Mouse (Mus musculus) megakaryocyte progenitor cell, adult 5-6 weeks (primary cell): ENCODE data around the gene Zfp423. TPM values are rescaled to one million over a fixed set of nuclear protein-coding genes. Genes with fewer than 3 reads are reported as not detected.
A peak's percentile ranks its signal among the peaks of the same experiment; 100 is the strongest.

Experiments used
- ATAC-seq: replicated peaks from 2 replicates; pipeline ENCODE4 v1.8.0; 2016; ENCODE audit warnings: mild to moderate bottlenecking, moderate TSS enrichment, inconsistent platforms; ENCODE audit not compliant: poor library complexity
- total RNA-seq, 2 experiments: library from RNA; stranded (forward) in 1 of 2; stranded (reverse) in 1 of 2; fragments of 157-497, 149-512 nt in 1 of 2; fragments of 200-1000 nt in 1 of 2; gene quantifications; 2 replicates each; pipeline versions ENCODE4 v1.2.3 to v1.2.4; 2015 to 2017

The Zfp423 gene
- total RNA-seq, 2 experiments from 2014 or later, result not detected

DNA sequence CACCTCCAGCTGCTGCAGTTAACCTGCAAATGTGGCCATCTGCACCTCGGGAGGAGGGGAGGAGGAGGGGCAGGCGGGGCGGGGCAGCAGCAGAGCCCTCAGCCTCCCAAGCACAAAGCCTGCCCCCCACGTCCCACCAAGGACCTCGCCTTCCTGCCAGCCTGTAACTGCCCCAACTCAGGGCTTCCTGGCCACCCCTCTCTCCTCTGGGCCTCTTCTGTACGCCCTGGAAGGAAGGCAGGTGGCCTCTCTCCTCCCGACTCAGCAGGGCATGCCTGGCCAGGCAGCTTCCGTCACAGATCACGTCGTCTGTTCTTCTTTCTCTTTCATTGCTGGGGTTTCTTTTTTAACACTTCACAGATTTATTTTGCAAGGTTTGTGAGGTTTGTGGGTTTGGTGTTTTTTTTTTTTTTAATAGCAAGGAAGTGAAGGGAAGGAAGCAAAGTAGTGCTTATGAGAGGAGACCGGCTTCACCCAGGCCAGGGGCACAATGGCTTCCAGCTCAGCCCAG, 251.2 kb downstream of the Zfp423 start:
- peak; percentile 83 for ATAC-seq

DNA sequence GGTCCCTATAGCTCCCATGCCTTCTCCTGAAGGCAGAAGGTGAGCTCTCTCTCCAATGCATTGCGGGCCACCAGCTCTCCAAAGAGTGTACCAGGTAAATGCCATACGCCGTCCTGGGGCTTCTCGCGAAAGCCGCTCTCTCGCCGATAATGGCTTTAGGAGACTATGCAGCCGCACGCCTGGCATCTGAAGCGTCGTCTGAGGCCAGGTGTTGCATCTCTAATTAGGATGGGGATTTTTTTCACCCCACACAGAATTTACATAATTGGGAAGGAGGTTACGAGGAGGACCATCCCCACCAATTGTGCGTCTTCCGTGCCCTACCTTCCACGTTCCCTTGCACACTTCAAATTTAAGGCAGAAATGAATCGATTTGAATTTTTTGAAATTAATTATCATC, 252.2 kb downstream of the Zfp423 start:
- no peak for ATAC-seq

DNA sequence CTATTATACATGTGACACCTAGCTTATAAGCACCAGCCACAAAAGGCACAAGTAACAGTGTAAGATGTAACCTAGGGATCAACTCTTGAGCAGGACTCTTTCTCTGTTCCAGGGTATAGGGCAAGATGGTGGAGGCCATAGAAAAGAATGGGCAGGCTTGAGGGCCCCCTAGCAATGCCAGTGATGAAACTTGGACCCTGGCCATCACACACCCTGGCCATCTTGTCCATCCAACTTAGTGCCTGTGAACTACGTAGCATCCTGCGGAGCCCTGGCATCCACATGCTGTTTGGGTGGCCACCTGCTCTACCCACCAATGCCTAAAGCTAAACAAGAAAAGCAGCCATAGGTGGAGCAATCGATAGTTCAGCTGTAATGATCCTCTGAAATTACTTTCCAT, 254.6 kb downstream of the Zfp423 start:
- ATAC-seq, result no peak

DNA sequence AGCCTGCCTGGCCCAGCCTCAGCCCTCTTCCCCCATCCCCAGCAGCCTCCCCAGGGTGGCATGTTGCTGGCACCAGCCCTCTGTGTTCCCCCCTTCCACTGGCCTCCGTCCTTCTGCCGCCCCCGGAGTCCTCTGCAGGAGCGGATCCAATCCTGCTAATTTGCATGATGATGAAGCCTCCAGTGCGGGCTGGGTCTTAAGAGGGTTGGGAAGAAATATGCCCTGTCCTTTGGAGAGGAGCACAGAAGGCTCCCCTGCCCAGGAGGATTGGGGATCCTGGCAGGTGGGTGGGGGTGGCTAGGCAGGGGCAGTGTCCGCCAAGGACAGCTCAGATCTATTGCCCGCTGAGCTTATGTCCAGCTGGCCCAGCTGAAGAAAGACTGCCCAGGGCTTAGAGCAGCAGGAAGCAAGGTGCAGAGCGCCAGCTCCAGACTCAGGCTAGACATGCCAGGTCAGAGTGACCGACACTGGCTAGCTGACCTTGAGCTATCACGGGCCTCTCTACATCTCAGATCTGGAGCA, 256.5 kb downstream of the Zfp423 start:
- no peak for ATAC-seq

DNA sequence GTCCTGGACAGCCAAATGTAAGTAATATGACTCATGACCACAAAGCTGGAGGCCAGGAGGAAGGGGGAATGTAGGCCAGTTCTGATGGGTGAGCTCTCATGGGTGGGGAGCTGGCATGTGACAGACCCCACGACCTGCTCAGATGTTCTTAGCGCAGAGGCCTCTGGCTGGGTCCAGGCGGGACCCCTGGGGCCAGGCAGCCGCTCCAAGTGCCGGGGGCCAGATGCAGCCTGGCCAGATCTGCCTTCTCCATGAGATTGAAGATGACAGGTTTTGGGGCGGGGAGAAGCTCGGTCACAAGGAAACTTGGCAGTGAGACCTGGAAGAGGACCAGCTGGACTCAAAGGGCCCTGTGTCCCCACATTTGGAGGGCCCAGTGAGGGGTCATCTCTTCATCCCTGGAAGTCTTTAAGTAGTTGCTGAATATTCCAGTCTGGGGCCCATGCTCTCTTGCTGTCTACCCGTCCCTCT, 257.3 kb downstream of the Zfp423 start:
- no peak for ATAC-seq

DNA sequence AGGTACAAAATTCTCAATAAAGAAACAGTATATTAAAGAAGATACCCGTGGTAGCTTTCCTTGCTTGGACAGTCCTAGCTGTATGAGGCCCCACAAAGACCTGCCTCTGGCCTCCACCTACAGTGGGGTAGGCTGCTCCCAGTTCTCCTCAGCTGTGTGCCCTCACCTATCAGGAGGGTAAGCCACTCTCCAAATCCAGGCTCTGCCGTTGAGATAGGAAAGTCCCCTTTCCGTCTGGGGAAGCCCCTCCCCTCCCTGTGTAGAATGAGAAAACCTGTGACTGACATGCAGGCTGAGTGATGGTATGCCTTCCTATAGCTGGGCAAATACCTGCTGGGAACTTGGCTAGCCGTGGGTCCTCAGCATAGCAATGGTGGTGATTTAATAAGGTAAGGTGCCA, 257.8 kb downstream of the Zfp423 start:
- ATAC-seq, result no peak

DNA sequence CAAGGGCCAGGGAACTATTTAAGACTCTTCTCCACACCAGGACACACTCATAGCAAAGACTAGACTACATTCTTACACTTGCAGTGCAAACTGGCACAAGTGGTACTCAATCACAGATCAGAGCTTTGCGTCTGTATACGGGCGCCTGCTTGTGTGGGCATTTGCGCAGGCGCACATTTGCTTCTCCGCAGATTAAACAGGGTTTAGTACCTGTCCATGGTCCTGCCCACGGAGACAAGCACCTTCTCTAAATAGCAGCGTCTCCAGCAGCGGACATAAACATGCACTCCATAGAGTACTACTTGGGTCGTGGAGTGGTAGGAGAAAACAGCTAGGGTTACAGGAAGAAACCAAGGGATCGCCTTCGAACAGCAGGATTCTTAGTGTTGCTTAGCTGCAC, 259.1 kb downstream of the Zfp423 start:
- peak; percentile 52 for ATAC-seq

DNA sequence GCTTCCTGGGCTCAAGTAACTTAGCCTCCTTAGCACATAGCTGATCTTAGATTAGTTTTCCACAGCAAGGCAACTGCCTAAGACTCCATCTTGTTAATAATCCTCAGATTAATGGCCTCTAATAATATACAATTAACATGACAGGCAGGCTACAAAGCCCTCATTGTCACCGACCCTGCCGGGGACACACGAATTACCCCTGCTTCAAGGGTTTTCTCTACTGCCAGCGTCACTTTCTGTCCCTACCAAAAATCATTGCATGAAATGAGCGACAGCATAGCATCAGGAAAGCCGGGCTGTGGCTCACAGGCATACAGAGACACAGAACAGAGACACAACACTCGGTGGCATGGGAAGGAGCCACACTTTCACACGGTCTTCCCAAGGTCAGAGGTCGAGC, 262.3 kb downstream of the Zfp423 start:
- no peak for ATAC-seq

DNA sequence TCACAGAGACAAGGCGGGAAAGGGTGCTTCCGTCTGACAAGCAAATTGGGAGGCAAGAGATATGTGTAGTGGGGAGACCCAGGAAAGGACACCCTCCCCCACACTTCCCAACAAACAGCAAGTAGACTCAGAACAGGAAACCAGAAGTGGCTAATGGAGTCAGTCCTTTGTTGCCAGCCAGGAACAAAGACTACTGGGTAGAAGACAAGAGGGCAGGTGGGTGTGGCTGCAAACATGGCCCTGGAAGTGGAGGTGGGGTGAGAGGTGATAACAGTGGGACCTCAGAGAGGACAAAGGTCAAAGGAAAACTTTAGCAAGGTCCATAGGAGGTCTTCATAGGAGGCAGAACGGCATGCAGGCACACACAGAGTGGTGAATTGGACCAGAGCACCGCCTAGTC, 265.7 kb downstream of the Zfp423 start:
- ATAC-seq, result no peak

DNA sequence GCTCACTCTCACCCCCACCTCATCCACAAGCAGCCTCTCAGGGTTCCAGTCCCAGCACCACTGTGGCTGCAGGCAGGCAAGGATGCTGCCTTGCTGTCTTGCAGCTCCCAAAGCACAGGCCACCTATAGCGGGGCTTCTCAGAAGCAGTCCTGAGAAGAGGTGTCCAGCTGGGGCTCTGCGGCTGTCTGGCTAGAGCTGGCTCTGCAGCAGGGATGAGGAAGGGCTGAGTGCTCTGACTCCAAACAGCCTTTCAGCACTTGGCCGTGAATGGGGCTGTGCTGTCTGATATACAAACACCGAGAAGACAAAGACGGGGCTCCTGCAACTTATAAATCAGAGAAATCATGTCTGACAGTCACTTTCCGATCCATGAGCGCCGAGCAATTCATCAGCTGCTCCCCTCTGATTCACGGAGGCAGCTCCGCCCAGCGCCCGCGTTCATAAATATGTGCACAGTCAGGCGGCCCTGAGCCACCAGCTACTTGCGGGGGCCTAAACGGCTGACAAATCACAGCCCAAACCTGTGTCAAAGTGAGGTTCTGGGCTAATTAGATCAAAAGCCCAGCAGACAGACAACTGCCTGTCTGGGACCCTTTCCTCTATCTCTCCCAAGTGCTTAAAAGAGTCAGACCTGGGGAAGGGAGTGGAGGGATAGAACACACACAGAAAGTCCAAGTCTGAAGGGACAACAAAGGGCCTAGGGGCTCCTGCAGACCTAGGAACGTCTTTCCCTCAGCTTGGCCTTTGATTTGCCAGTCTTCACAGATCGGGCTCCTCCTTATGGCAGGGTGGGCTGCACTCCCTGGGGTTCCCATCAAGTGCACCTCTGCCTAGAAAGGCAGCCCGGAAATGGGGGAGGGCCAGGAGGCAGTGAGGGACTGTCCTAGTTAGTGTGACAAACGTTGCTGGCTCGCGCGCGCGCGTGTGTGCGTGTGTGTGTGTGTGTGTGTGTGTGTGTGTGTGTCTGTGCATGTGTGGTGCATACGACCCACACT, 269.0 kb downstream of the Zfp423 start:
- no peak for ATAC-seq

DNA sequence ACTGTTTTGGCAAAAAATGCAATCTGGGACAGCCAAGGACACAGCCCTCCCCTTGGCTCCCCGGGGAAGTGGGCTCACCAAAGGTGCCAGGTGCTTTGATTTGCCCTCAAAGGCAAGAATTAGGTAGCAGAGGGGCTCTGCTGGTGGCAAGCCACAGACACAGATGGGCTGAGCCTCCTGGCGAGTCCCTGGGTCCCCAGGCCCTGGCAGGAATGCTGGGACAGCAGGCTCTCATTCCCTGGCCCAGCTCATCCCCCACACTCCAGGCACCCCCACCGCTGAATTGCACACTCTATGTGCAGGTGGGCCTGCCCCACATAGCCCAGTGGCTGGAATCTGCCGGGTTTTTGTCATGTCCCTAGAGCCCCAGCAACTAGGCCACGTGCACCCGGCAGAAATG, 270.2 kb downstream of the Zfp423 start:
- ATAC-seq, result no peak

DNA sequence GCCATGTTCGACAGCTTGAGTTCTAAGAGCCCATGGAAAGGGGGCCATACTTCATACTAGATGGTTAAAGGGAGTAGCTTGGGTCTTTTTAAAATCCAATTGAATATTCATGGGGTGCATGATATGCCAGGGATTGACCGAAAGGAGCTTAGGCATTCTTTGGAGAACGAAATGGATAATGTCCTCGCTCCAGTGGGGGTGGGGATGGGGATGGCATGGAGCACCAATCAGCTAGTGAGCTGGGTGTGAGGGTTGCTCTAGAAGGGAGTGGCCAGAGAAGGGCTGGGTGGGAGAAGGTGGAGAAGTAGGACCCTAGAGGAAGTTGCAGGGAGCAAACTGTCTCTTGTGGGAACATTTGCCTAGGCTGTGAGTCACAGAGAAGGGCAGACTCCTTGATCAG, 271.0 kb downstream of the Zfp423 start:
- ATAC-seq, result no peak

DNA sequence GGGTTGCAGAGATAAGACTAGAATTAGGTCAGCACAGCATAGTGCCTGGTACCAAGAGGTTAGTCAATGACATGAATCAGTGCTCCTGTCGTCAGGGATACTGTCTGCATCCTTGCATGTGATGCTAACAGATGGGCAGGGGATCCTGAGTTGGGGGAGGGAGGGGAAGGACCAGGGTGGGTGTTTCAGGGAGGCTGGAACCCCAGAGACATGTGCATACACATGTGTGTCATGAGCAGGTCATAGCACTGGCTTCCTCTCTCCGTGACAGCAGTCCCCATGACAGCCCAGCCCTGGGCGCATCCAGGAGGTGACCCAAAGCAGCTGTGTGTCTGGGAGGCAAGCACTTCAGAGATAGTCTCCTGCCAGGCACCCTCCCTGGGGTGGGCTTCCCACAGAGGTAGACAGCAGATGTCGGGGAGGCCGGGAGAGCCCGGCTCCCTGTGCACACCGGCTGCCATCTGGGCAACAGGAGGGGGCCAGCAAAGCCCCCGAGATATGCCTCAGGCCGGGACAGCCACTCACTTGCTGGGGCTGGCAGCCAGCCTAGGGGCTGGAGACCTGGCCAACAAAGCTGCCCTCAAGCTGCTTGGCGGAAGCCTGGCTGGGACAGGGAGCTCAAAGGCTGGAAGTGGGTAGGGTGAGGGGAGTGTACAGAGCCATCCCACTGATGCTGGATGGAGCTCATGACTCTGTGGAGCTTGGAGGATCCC, 272.3 kb downstream of the Zfp423 start:
- no peak for ATAC-seq

DNA sequence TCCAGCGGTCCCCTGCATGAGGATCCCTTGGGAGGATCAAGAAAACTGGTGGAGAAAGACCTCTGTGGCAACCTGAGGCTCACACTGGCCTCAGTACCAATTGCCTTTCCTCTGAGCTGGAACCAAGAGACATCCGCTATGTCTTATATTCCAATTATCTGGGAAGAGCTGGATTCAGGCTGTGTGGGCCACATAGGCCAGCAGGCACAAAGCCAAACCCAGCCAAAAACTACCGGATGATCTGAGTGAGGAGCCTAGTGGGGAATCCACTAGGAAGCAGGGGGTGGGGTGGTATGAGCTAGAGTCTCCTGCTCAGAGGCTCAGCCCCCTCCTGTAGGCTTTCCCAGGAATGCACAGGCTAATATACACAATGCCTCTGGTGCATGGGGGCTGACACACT, 273.4 kb downstream of the Zfp423 start:
- ATAC-seq, result no peak

DNA sequence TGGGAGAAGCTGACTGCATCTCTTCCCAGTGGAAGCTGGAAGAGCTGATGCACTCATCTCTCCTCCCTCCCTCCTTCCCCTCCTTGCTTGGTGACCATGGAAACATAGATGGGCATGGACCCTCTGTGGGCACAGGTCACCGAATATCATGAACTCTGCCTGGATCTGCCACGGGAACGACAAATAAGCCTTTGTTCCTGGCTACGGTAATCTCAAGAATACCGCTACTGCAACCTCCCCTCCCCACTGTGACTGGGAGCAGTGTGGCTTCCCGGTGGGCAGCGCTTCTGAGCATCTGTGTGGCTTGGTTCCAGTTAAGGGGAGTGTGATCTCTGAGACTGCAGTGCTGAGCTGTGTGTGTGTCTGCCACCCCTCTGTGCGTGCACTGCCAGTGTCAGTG, 274.0 kb downstream of the Zfp423 start:
- ATAC-seq, result no peak

DNA sequence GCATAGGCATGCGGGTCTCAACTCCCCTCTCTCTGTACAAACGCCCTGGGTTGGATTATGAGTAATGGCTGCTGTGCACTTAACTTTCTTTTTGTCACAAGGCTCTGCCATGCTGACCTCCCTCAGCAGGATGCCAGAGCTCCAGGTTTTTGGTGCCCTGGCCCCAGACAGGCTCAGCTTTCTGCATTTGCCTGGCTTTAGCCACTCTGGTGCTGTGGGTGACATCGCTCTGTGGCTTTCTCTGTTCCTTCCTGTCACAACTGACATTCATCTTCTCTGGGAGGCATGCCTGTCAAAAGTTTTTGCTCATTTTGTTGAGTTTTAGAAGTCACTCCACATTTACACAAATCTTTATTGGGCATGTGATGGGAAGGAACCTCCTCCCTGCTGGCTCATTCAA, 277.3 kb downstream of the Zfp423 start:
- ATAC-seq, result peak; percentile 46

DNA sequence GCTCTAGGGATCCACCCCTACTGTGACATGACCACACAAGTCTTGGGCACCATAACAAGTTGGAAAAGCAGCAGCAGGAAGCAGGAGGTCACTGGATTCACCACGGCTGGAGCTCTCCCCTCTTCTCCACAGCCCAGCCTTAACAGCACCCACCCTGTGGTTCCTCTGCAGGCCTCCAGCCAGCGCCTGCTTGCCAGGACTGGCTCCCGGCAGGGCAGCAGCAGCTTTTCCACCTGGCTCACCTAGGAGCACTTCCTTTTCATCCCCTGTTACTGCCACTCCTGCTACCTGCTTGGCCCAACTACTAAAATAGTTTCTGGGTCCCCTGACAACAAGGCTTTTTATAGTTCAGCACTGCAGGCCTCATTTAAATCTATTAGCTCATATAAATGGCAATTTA, 279.4 kb downstream of the Zfp423 start:
- no peak for ATAC-seq

DNA sequence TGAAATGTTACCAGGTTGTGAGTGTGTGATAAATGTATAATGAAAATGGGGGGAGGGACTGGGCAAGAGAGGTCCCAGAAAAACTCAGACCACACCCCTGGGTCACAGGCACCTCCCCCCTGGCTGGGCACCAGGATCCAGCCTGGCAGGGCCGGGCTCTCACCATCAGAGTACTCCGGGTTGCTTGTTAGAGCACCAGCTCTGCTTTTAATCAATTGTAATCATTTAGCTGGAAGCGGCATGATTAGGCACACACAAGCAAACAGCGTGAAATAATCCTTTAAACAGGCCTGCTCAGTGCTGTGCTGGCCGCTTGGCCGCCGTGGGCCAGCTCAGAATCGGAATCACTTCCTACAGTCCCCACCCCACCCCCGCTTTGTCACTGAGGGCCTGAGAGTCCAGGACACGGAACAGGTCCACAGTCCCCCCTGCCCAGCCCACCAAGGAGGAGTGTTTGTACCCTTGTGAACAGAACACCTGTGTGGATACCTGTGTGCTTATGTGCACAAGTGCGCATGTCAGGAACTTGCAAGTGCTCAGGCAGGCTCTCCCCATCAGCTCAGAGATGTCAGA, 279.9 kb downstream of the Zfp423 start:
- ATAC-seq, result no peak

DNA sequence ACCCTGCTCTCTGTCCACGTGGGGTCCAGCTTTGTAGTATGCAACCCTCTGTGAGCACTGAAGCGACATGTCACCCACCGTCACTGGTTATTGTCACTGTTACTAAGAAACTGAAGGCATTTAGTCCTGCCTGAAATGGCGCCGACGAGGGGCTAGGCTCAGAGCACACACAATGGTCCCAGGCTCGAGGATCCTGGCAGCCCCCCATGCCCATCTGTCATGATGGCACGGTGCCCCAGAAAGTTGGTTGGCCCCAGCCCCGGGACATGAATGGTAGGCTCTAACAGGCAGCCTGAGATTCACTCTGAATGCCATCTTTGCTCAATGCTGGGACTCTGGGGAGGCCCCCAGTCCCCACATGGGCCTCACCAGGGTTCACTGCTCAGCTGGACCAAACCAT, 284.0 kb downstream of the Zfp423 start:
- ATAC-seq, result no peak

DNA sequence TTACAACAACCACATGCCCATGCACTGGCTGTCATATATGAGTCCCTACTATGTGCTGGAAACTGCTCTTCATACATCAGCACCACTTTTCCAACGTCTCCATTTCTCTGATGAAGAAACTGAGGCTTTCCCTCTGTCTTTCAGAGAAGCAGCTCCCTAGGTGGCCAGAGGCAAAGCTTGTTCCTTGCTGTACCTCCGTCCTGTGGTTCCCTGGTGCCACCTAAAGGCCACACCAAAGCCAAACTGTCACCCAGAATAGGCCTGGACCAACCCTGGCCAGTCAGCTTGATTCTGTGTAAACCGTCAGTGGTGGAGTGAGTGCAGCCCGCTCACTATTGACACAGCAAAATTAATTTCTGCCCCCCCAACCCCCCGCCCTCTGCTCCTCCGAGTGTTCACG, 285.2 kb downstream of the Zfp423 start:
- ATAC-seq, result no peak

DNA sequence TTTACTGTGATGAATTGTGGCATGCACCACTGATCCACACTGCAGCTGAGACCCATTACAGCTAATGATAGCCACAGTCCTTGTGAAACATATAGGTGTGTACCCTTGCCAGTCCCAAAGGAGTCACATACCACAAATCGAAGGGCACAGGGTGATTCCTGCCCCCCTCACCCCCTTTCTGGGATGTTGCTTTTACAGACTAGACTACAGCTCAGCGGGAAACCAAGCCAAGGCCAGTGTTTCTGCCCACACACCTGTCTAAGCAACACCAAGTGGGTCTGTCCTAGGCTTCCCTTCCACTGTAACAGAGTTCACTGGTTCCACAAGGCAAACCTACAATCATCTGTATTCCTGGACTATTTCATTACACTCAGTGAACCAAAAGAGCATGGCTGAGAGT, 287.2 kb downstream of the Zfp423 start:
- ATAC-seq, result no peak
